Mouse (Mus musculus): Measurements from ENCODE around the gene Maff. TPM values are rescaled to one million over a fixed set of nuclear protein-coding genes. Genes with fewer than 3 reads are reported as not detected.

Gene Maff
- polyA plus RNA-seq, 1 experiment: 28.5 TPM

DNA sequence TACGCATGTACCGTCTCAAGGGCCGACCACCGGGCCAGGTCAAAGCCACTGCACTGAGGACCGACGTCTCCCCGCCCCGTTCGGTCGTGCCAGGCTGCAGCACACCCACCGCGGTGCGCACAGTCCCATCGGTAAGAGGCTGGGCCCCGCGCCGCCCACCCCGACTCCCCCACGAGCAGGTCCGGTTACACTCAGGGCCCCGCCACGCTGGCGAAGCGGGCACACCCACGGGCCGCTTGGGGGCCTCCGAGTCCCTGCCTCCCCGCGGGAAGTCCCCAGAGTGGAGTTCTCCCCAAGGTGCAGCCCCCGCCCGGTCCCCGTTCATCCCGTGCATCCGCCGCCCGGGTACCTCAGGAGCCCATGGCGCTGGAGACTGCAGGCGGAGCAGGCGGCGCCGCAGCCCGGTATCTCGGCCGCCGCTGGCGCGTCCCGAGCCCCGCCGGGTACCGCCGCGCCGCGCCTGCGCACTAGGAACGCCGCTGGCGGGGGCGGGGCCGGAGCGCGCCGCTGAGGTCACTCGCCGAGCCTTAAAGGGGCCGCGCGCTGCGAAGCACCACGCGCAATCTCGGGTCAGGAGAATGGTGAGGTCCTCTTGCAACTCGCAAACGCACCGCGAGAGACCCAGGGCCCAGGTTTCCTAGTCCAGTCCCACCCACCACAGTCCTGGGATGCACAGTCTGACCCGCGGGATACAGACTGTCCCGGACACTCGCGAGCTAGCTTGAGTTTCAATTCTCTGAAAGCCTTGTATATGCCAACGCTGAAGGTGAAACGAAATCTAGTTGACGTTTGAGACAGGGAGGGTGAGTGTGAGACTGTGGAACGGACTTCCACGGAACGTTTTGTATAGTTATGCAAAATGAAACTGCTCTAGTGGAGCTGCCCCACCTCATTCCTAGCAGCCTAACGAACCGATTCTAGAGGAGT is 56.7 kb downstream of the Maff start, which contains the start of gene Tmem184b:
Gene Tmem184b, minus strand, starts transcription at position 734 of the 927 bp plus-strand sequence.
- H3K27ac ChIP-seq (ENCODE audit: insufficient read depth, low read depth, low read length): peak within 1 kb of the TSS; percentile 70
- no peaks in the 10 kb centered on the region for H3K27me3 ChIP-seq (ENCODE audit: control insufficient read depth, insufficient read depth, low read length)
- peaks cover 10% of the 10 kb centered on the region for H3K4me1 ChIP-seq (ENCODE audit: control insufficient read depth, insufficient read depth, insufficient read length, low read length)
- H3K4me3 ChIP-seq (ENCODE audit: low read depth, low read length): peak within 1 kb of the TSS; percentile 73
- under 1% methylated on average over 89 of the region's 90 CpGs for WGBS
- TF ChIP-seq POLR2A (IDR thresholded peaks at IDR 0.05; ENCODE audit: low read depth, low read length): peak; percentile 56
- no peak for TF ChIP-seq CTCF (IDR thresholded peaks at IDR 0.05; ENCODE audit: extremely low read depth, insufficient read length, insufficient replicate concordance, low read depth, low read length)
- H3K36me3 ChIP-seq (ENCODE audit: control insufficient read depth, insufficient read depth, low read length): no peaks in the 10 kb centered on the region

DNA sequence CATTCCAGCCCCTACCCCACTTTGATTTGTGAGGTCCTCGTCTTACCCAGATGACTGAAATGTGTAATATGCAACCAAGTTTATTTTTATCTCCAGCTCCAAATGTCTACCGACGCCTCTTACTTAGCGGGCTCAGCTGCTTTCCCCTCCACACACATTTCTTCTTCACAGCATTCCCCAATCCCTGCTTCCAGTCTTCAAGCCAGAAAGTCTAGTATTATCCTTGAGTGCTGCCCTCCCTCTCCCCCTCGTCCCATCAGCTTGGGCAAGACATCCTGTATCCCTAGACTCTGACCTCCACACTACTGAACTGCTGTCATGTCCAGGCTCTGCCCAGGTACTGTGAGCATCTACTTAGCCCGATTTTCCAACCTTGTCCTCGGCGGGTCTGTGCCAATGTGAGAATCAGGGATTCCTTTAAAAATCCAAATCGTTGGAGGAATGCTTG is 57.4 kb downstream of the Maff start:
- Histone ChIP-seq H3K4me1 (ENCODE audit: control insufficient read depth, insufficient read depth, insufficient read length, low read length) (peaks cover 10% of the 10 kb centered on the region), H3K4me3 (ENCODE audit: low read depth, low read length) (peak overlapping the region; percentile 73; the same call in 1 of the 2 replicates), H3K27ac (ENCODE audit: insufficient read depth, low read depth, low read length) (peak overlapping the region; percentile 70), H3K27me3 (ENCODE audit: control insufficient read depth, insufficient read depth, low read length) (no peaks in the 10 kb centered on the region), H3K36me3 (ENCODE audit: control insufficient read depth, insufficient read depth, low read length) (no peaks in the 10 kb centered on the region)
- TF ChIP-seq CTCF (IDR thresholded peaks at IDR 0.05; ENCODE audit: extremely low read depth, insufficient read length, insufficient replicate concordance, low read depth, low read length) (no peak), POLR2A (IDR thresholded peaks at IDR 0.05; ENCODE audit: low read depth, low read length) (no peak)
- 17% methylated on average over 9 of the region's 9 CpGs for WGBS

DNA sequence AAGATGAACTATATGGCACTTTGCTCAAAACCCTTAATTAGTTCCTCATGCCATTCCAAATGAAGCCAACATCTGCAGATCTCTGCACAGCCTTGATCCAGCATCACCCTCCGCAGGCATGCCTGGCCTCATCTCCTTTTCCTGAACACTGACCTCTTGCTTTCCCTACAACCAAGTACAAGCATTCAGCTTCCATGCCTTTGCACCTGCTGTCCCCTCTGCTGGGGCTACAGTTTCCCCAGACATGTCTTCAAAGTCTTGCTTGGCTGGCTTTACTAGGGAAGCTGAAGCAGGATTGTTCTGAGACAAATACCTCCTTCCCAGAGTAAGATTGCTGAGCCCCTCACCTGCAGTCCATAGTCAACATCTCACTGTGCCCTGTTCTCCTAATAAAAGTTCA is 57.9 kb downstream of the Maff start:
- Histone ChIP-seq H3K27ac (ENCODE audit: insufficient read depth, low read depth, low read length) (no peak overlapping the region), H3K36me3 (ENCODE audit: control insufficient read depth, insufficient read depth, low read length) (no peaks in the 10 kb centered on the region), H3K4me1 (ENCODE audit: control insufficient read depth, insufficient read depth, insufficient read length, low read length) (peaks cover 10% of the 10 kb centered on the region), H3K27me3 (ENCODE audit: control insufficient read depth, insufficient read depth, low read length) (no peaks in the 10 kb centered on the region), H3K4me3 (ENCODE audit: low read depth, low read length) (no peak overlapping the region)
- 84% methylated on average over 1 of the region's 1 CpGs for WGBS
- no peak for TF ChIP-seq CTCF (IDR thresholded peaks at IDR 0.05; ENCODE audit: extremely low read depth, insufficient read length, insufficient replicate concordance, low read depth, low read length)
- TF ChIP-seq POLR2A (IDR thresholded peaks at IDR 0.05; ENCODE audit: low read depth, low read length): no peak

DNA sequence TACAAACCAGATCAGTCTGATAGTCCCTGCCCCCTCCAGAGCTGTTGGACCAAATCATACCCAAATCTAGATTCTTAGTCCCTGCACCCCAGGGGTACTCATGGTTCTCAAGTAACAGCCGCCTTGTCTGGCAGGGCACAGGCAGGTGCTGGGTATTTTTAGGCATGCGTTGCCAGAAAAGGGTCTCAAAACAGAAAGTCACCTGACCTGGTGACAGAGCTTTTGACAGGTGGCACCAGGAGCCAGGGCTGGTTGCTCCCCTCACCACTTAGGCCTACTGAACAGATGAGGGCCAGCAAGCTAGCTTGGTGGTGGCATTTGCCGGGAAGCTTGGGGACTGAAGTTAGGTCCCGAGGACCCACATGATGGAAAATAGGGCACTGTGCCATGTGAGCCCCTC is 60.1 kb downstream of the Maff start:
- no peak for TF ChIP-seq POLR2A (IDR thresholded peaks at IDR 0.05; ENCODE audit: low read depth, low read length)
- TF ChIP-seq CTCF (IDR thresholded peaks at IDR 0.05; ENCODE audit: extremely low read depth, insufficient read length, insufficient replicate concordance, low read depth, low read length): no peak
- 89% methylated on average over 4 of the region's 4 CpGs for WGBS
- no peaks in the 10 kb centered on the region for H3K27me3 ChIP-seq (ENCODE audit: control insufficient read depth, insufficient read depth, low read length)
- peak overlapping the region; percentile 24; the same call in 1 of the 2 replicates for H3K27ac ChIP-seq (ENCODE audit: insufficient read depth, low read depth, low read length)
- no peak overlapping the region for H3K4me3 ChIP-seq (ENCODE audit: low read depth, low read length)
- peaks cover 6% of the 10 kb centered on the region for H3K4me1 ChIP-seq (ENCODE audit: control insufficient read depth, insufficient read depth, insufficient read length, low read length)
- H3K36me3 ChIP-seq (ENCODE audit: control insufficient read depth, insufficient read depth, low read length): no peaks in the 10 kb centered on the region

Other genes with a start within 250 kb of the Maff start
- gene Micall1, start 237.7 kb upstream of the Maff start, polyA plus RNA-seq (2012; rRNA removed): 18.8 and 23.8 TPM in 2 replicates
- 18.3 and 32.2 TPM in 2 replicates for gene Polr2f, start 205.6 kb upstream of the Maff start, polyA plus RNA-seq (2012; rRNA removed)
- 0.56 and 1.2 TPM in 2 replicates for gene 1700088E04Rik, start 205.4 kb upstream of the Maff start, polyA plus RNA-seq (2012; rRNA removed)
- gene Sox10, start 181.4 kb upstream of the Maff start, polyA plus RNA-seq (2012; rRNA removed): 2.5 and 2.7 TPM in 2 replicates
- gene Pick1, start 117.4 kb upstream of the Maff start, polyA plus RNA-seq (2012; rRNA removed): 20.8 and 27.9 TPM in 2 replicates
- gene Gm49486, start 117.2 kb upstream of the Maff start, polyA plus RNA-seq (2012; rRNA removed): 0.05 and 0.08 TPM in 2 replicates
- 0.75 and 2.6 TPM in 2 replicates for gene Slc16a8, start 91.9 kb upstream of the Maff start, polyA plus RNA-seq (2012; rRNA removed)
- gene Baiap2l2, start 61.1 kb upstream of the Maff start, polyA plus RNA-seq (2012; rRNA removed): 139 and 542 TPM in 2 replicates
- 24.1 and 40.2 TPM in 2 replicates for gene Pla2g6, start 18.2 kb upstream of the Maff start, polyA plus RNA-seq (2012; rRNA removed)
- gene Tmem184b, start 56.9 kb downstream of the Maff start, polyA plus RNA-seq (2012; rRNA removed): 80.3 and 168 TPM in 2 replicates
- gene Csnk1e, start 108.9 kb downstream of the Maff start, polyA plus RNA-seq (2012; rRNA removed): 14.7 and 25.9 TPM in 2 replicates
- not detected in 2 replicates for gene Kcnj4, start 158.6 kb downstream of the Maff start, polyA plus RNA-seq (2012; rRNA removed)
- gene Kdelr3, start 169.8 kb downstream of the Maff start, polyA plus RNA-seq (2012; rRNA removed): 9.0 and 10.5 TPM in 2 replicates
- gene Ddx17, start 200.1 kb downstream of the Maff start, polyA plus RNA-seq (2012; rRNA removed): 66.0 and 108 TPM in 2 replicates

All from small intestine, adult 2 months (tissue).